31 mouse cellular contexts compared by ENCODE assay signal in the genomic region with DNA sequence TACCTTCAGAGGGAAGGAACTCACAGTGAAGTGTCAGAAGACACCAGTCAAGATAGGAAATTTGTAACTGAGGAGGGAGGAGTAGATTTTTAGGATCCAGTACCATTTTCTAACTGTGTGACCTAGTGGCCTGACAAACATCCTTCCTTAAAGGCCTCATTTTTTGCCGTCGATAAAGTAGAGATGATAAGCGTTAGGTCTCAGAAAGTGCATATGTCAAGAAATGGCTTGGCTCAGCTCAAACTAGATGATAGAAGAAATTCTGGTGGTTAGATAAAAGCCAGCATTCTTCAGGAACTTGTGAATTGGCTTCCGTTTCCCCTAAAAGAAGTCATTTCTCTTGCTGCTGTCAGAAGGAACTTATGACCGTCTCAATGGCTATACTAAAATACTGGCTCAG.
"Had no signal": no experiment of that assay in that cellular context is flagged by ENCODE, and none has a peak within 500 bp of the region (broad histone marks: within the 10 kb centered on the region; RNA-seq: fewer than 3 reads in every experiment).

No protein-coding gene starts in this region.

- H3K4me3 ChIP-seq: left cerebral cortex, adult 2 months; limb, embryonic 12.5 days; limb, embryonic 13.5 days; limb, embryonic 15.5 days; liver, embryonic 12.5 days; liver, embryonic 13.5 days; liver, embryonic 15.5 days; lung, embryonic 15.5 days; megakaryocyte, embryonic 14.5 days; midbrain, embryonic 10.5 days; midbrain, embryonic 12.5 days; midbrain, embryonic 13.5 days; midbrain, embryonic 15.5 days; myocyte; neural tube, embryonic 12.5 days had no signal

- H3K9ac ChIP-seq: limb, embryonic 12.5 days; limb, embryonic 13.5 days; limb, embryonic 15.5 days; liver, embryonic 12.5 days; liver, embryonic 13.5 days; liver, embryonic 14.5 days; liver, embryonic 15.5 days; liver, postnatal 0 days; lung, embryonic 14.5 days; lung, embryonic 15.5 days; midbrain, embryonic 12.5 days; midbrain, embryonic 13.5 days; midbrain, embryonic 15.5 days; neural tube, embryonic 12.5 days had no signal

- H3K4me2 ChIP-seq: limb, embryonic 12.5 days; limb, embryonic 13.5 days; limb, embryonic 15.5 days; liver, embryonic 11.5 days; liver, embryonic 12.5 days; liver, embryonic 13.5 days; liver, embryonic 15.5 days; lung, embryonic 14.5 days; lung, embryonic 15.5 days; midbrain, embryonic 11.5 days; midbrain, embryonic 12.5 days; midbrain, embryonic 13.5 days; midbrain, embryonic 15.5 days; neural tube, embryonic 12.5 days had no signal

- H3K27ac ChIP-seq: left cerebral cortex, adult 2 months; limb, embryonic 12.5 days; limb, embryonic 13.5 days; limb, embryonic 15.5 days; liver, embryonic 12.5 days; liver, embryonic 13.5 days; liver, embryonic 14.5 days; liver, embryonic 15.5 days; lung, embryonic 15.5 days; macrophage; midbrain, embryonic 10.5 days; midbrain, embryonic 12.5 days; midbrain, embryonic 13.5 days; midbrain, embryonic 15.5 days; neural tube, embryonic 12.5 days had no signal

- H3K9me3 ChIP-seq: limb, embryonic 12.5 days; limb, embryonic 13.5 days; limb, embryonic 15.5 days; liver, embryonic 12.5 days; liver, embryonic 13.5 days; liver, embryonic 15.5 days; lung, embryonic 15.5 days; midbrain, embryonic 10.5 days; midbrain, embryonic 12.5 days; midbrain, embryonic 13.5 days; midbrain, embryonic 15.5 days; neural tube, embryonic 12.5 days had no signal

- DNase-seq: left cerebral cortex, postnatal 4 days; liver, embryonic 13.5 days; liver, postnatal 0 days; lung, adult 18-20 months; lung, adult 2 months; lung, embryonic 14.5 days; lung, postnatal 10 days; lung, postnatal 14 days; lung, postnatal 36 days; lung, postnatal 4 days; midbrain, embryonic 14.5 days had no signal

- H3K36me3 ChIP-seq: limb, embryonic 12.5 days; limb, embryonic 13.5 days; limb, embryonic 15.5 days; liver, embryonic 12.5 days; liver, embryonic 13.5 days; liver, embryonic 15.5 days; lung, embryonic 15.5 days; midbrain, embryonic 10.5 days; midbrain, embryonic 12.5 days; midbrain, embryonic 13.5 days; midbrain, embryonic 15.5 days; neural tube, embryonic 12.5 days had no signal

- H3K4me1 ChIP-seq: liver, embryonic 13.5 days; liver, embryonic 15.5 days; megakaryocyte, embryonic 14.5 days had no signal

- H3K27me3 ChIP-seq: limb, embryonic 12.5 days; limb, embryonic 13.5 days; limb, embryonic 15.5 days; liver, embryonic 12.5 days; liver, embryonic 13.5 days; liver, embryonic 15.5 days; lung, embryonic 15.5 days; megakaryocyte, embryonic 14.5 days; midbrain, embryonic 12.5 days; midbrain, embryonic 13.5 days; midbrain, embryonic 15.5 days; neural tube, embryonic 12.5 days had no signal

- ATAC-seq: liver, embryonic 12.5 days; liver, postnatal 0 days; lung, postnatal 0 days; midbrain, embryonic 13.5 days; midbrain, embryonic 15.5 days; midbrain, embryonic 16.5 days had no signal
